Mouse (Mus musculus): Measurements from ENCODE around the gene Scoc. TPM values are rescaled to one million over a fixed set of nuclear protein-coding genes. Genes with fewer than 3 reads are reported as not detected.

The Scoc gene
- polyA plus RNA-seq, 1 experiment from 2014 or later = 166 TPM

DNA sequence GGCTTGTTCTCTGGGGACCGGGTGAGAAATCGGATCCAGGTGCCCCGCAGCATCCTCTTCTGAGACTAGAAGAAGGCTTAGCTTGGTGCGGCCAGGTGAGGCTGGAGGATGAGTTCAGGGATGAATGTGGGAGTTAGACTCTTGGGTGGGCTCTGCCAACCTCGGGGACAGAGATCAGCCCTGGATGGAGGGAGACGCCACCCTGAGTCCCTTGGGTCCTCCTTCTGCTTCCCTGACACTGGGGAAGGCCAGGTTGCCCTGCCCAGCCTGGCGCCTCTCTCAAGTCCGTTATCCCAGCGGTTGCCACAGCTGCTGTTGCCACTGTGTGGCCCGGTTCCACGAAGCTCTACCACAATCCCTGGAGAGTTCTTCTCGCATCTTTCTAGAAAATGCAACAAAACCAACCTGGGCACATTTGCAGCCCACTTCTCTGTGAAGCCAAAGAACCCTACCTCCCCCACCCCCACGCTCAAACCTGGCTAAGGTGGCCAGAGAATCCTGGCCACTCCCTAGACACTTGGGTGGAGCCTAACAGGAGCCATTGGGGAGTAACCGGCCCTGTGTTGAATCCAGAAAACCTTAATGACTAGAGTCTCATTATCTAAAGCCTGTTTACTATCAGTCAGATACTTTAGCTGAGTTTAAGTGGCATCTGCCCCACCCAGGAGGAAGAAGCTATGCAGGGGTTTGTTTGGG lies 68.0 kb downstream of the Scoc start:
- WGBS = 7% methylated on average over 14 of the region's 14 CpGs
- Histone ChIP-seq H3K27me3 (ENCODE audit: control insufficient read depth, insufficient read depth, low read length) (peaks cover 3% of the 10 kb centered on the region; the same call in 1 of the 2 replicates), H3K36me3 (ENCODE audit: control insufficient read depth, insufficient read depth, low read length) (no peaks in the 10 kb centered on the region), H3K4me1 (ENCODE audit: control insufficient read depth, insufficient read depth, low read length) (no peaks in the 10 kb centered on the region), H3K4me2 (ENCODE audit: low read depth) (peak overlapping the region; percentile 54), H3K9ac (ENCODE audit: low read length) (peak overlapping the region; percentile 53), H3K4me3 (ENCODE audit: low read depth, low read length) (peak overlapping the region; percentile 44), H3K27ac (ENCODE audit: low read depth, low read length) (no peak overlapping the region), H3K9me3 (ENCODE audit: control insufficient read depth, low read length) (no peaks in the 10 kb centered on the region)
- ATAC-seq (ENCODE audit: insufficient read depth, low FRiP score, low TSS enrichment) (peak; percentile 69), DNase-seq (ENCODE audit: low spot score) (peak; percentile 14)

DNA sequence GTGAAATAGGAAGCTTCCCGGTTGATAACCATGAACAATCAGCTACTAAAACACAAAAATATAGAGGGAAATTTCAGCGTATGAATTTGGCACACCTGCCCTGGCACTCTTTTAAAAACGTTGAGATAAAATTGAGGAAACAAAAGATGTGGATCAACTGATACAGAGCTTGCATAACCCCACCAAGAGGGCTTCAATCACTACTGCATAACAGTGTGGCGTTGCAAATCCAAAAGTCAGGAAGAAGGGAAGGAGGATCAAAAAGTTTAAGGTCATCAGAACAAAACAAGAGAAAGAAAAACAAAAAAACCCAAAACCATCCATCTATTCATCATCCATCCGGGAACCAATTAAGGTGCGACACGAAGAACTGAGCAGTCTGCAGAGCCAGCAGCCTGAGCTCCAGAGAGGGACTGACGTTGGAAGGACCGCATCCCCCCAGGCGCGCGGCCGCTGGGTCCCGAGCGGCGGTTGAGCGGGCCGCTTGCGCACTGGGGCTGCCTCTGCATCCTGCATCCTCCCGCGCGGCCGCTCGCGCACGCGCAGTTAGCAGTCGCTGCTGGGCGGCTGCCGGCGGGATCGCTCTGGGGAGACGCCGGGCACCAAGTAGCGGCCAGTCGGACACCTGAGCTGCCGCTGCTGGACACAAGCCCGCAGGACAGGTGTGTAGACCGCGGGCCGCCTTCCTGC lies 68.7 kb downstream of the Scoc start, which contains the start of gene Clgn:
TSS of gene Clgn (plus strand) at position 552 of the 690 bp plus-strand sequence.
- Histone ChIP-seq H3K9ac (ENCODE audit: low read length) (peak within 1 kb of the TSS; percentile 53), H3K9me3 (ENCODE audit: control insufficient read depth, low read length) (no peaks in the 10 kb centered on the region), H3K4me2 (ENCODE audit: low read depth) (peak within 1 kb of the TSS; percentile 54), H3K27ac (ENCODE audit: low read depth, low read length) (no peak within 1 kb of the TSS), H3K36me3 (ENCODE audit: control insufficient read depth, insufficient read depth, low read length) (no peaks in the 10 kb centered on the region), H3K4me3 (ENCODE audit: low read depth, low read length) (peak within 1 kb of the TSS; percentile 44), H3K4me1 (ENCODE audit: control insufficient read depth, insufficient read depth, low read length) (no peaks in the 10 kb centered on the region), H3K27me3 (ENCODE audit: control insufficient read depth, insufficient read depth, low read length) (peaks cover 3% of the 10 kb centered on the region; the same call in 1 of the 2 replicates)
- peak; percentile 88 for DNase-seq (ENCODE audit: low spot score)
- 5% methylated on average over 41 of the region's 41 CpGs for WGBS
- peak; percentile 88 for ATAC-seq (ENCODE audit: insufficient read depth, low FRiP score, low TSS enrichment)

DNA sequence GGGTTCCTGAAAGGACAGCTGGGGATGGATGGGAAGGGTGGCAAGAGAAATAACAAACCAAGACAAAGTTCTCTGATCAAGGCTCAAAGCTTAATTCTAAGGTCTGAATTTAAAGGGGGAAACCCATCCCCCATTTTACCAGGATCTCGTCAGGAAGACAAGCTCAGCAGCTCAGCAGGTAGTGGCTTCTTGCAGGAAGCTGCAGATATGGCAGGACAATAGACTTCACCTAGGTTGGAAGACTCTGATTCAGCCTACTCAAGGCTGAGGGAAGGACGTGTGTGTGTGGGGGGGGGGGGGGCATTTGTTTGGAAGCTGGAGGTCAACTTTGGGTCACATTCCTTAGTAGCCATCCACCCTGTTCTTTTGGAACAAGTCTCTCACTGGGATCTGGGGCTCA lies 75.3 kb downstream of the Scoc start:
- Histone ChIP-seq H3K4me3 (ENCODE audit: low read depth, low read length) (no peak overlapping the region), H3K9ac (ENCODE audit: low read length) (no peak overlapping the region), H3K4me1 (ENCODE audit: control insufficient read depth, insufficient read depth, low read length) (no peaks in the 10 kb centered on the region), H3K4me2 (ENCODE audit: low read depth) (no peak overlapping the region), H3K27ac (ENCODE audit: low read depth, low read length) (no peak overlapping the region), H3K27me3 (ENCODE audit: control insufficient read depth, insufficient read depth, low read length) (no peaks in the 10 kb centered on the region), H3K36me3 (ENCODE audit: control insufficient read depth, insufficient read depth, low read length) (no peaks in the 10 kb centered on the region), H3K9me3 (ENCODE audit: control insufficient read depth, low read length) (no peaks in the 10 kb centered on the region)
- no peak for DNase-seq (ENCODE audit: low spot score)
- ATAC-seq (ENCODE audit: insufficient read depth, low FRiP score, low TSS enrichment) = no peak
- 26% methylated on average over 2 of the region's 2 CpGs for WGBS

DNA sequence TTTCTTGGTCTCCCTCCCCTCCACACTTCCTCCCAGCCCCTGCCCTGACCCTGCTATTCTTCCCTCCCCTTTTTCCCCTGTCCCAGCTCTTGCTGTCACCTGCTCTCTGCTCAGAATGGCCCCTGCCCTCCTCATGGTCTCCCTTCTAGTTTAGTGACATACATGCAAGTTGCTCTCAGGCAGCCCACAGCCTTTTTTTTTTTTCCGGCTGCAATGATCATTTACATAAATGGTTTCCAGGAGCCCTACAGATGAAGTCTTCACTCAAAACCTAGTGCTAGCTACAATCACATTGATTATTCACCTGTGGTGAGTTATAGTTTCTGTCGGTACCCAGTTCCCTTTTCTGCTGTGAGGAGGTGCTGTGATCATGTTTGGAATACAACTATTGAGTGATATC lies 77.2 kb downstream of the Scoc start:
- H3K27me3 ChIP-seq (ENCODE audit: control insufficient read depth, insufficient read depth, low read length) = no peaks in the 10 kb centered on the region
- DNase-seq (ENCODE audit: low spot score) (no peak), ATAC-seq (ENCODE audit: insufficient read depth, low FRiP score, low TSS enrichment) (no peak)
- WGBS = 83% methylated on average over 2 of the region's 2 CpGs
- H3K27ac ChIP-seq (ENCODE audit: low read depth, low read length) = no peak overlapping the region
- H3K9ac ChIP-seq (ENCODE audit: low read length) = no peak overlapping the region
- H3K36me3 ChIP-seq (ENCODE audit: control insufficient read depth, insufficient read depth, low read length) = no peaks in the 10 kb centered on the region
- H3K4me2 ChIP-seq (ENCODE audit: low read depth) = no peak overlapping the region
- no peaks in the 10 kb centered on the region for H3K4me1 ChIP-seq (ENCODE audit: control insufficient read depth, insufficient read depth, low read length)
- H3K9me3 ChIP-seq (ENCODE audit: control insufficient read depth, low read length) = no peaks in the 10 kb centered on the region
- H3K4me3 ChIP-seq (ENCODE audit: low read depth, low read length) = no peak overlapping the region

DNA sequence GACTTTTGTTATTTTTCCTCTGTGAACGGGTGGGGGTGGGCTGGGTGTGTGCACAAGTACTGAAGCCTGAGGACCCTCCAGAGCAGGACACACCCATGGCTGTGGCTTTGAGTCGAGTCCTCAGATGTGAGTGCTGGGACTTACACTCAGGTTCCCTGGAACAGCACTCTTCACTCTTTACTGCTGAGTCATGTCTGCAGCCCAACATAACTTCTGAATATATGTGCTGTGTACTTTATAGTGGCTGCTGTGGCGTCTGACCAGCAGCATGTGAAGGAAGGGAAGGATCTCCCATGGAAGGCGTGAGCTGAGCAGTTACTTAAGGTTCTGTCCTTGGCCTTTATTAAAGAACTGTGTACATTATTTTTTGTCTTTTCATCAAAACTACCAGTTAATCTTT lies 78.0 kb downstream of the Scoc start:
- Histone ChIP-seq H3K9ac (ENCODE audit: low read length) (no peak overlapping the region), H3K4me2 (ENCODE audit: low read depth) (no peak overlapping the region)
- no peak for ATAC-seq (ENCODE audit: insufficient read depth, low FRiP score, low TSS enrichment)

More for the DNA sequence above, 78.0 kb downstream of the Scoc start:
- Histone ChIP-seq H3K36me3 (ENCODE audit: control insufficient read depth, insufficient read depth, low read length) (no peaks in the 10 kb centered on the region), H3K27ac (ENCODE audit: low read depth, low read length) (no peak overlapping the region), H3K9me3 (ENCODE audit: control insufficient read depth, low read length) (no peaks in the 10 kb centered on the region), H3K4me1 (ENCODE audit: control insufficient read depth, insufficient read depth, low read length) (no peaks in the 10 kb centered on the region), H3K4me3 (ENCODE audit: low read depth, low read length) (no peak overlapping the region), H3K27me3 (ENCODE audit: control insufficient read depth, insufficient read depth, low read length) (no peaks in the 10 kb centered on the region)
- 74% methylated on average over 4 of the region's 4 CpGs for WGBS
- no peak for DNase-seq (ENCODE audit: low spot score)

Other genes with a start within 250 kb of the Scoc start
- gene Ucp1, start 168.0 kb downstream of the Scoc start, polyA plus RNA-seq (2014; fragmentation: Nextera tagmentation; extraction: Ambion mirVana) = 0.19 TPM in 1 of 2 replicates, not detected in the other
- gene Elmod2, start 125.9 kb downstream of the Scoc start, polyA plus RNA-seq (2014; fragmentation: Nextera tagmentation; extraction: Ambion mirVana) = 23.5 and 23.9 TPM in 2 replicates
- not detected in 2 replicates for gene Mgat4d, start 109.9 kb downstream of the Scoc start, polyA plus RNA-seq (2014; fragmentation: Nextera tagmentation; extraction: Ambion mirVana)
- 5.3 and 5.8 TPM in 2 replicates for gene Clgn, start 68.5 kb downstream of the Scoc start, polyA plus RNA-seq (2014; fragmentation: Nextera tagmentation; extraction: Ambion mirVana)
- gene Olfr370, start 77.4 kb upstream of the Scoc start, polyA plus RNA-seq (2014; fragmentation: Nextera tagmentation; extraction: Ambion mirVana) = not detected in 2 replicates
- gene Ndufb7, start 108.3 kb upstream of the Scoc start, polyA plus RNA-seq (2014; fragmentation: Nextera tagmentation; extraction: Ambion mirVana) = 326 and 331 TPM in 2 replicates
- gene Tecr, start 149.6 kb upstream of the Scoc start, polyA plus RNA-seq (2014; fragmentation: Nextera tagmentation; extraction: Ambion mirVana) = 734 and 760 TPM in 2 replicates
- 64.9 and 68.9 TPM in 2 replicates for gene Dnajb1, start 149.8 kb upstream of the Scoc start, polyA plus RNA-seq (2014; fragmentation: Nextera tagmentation; extraction: Ambion mirVana)
- gene Gipc1, start 194.3 kb upstream of the Scoc start, polyA plus RNA-seq (2014; fragmentation: Nextera tagmentation; extraction: Ambion mirVana) = 174 and 181 TPM in 2 replicates
- gene Ptger1, start 208.3 kb upstream of the Scoc start, polyA plus RNA-seq (2014; fragmentation: Nextera tagmentation; extraction: Ambion mirVana) = 0.34 and 1.1 TPM in 2 replicates
- 29.3 and 29.5 TPM in 2 replicates for gene Pkn1, start 240.8 kb upstream of the Scoc start, polyA plus RNA-seq (2014; fragmentation: Nextera tagmentation; extraction: Ambion mirVana)